Mouse (Mus musculus): ENCODE data around the gene Samsn1. TPM values are rescaled to one million over a fixed set of nuclear protein-coding genes. Genes with fewer than 3 reads are reported as not detected.
A peak's percentile ranks its signal among the peaks of the same experiment; 100 is the strongest.

Samsn1 gene
- polyA plus RNA-seq, 1 experiment from 2014 or later: 17.7 TPM

GRCm38 (mm10) chr16:75929536-75930221 is 92.4 kb downstream of the Samsn1 start:
- Histone ChIP-seq H3K9me3 (replicated peaks) (no peaks in the 10 kb centered on the region), H3K36me3 (no peaks in the 10 kb centered on the region), H3K27me3 (replicated peaks) (no peaks in the 10 kb centered on the region), H3K4me2 (no peak overlapping the region), H3K27ac (no peak overlapping the region), H3K4me1 (no peaks in the 10 kb centered on the region), H3K9ac (no peak overlapping the region), H3K4me3 (no peak overlapping the region)
- WGBS (ENCODE audit: insufficient replicate concordance): 71% methylated on average over 11 of the region's 11 CpGs
- no peak for ATAC-seq

- Histone ChIP-seq H3K36me3 (no peaks in the 10 kb centered on the region), H3K27ac (no peak overlapping the region), H3K4me2 (no peak overlapping the region), H3K4me3 (no peak overlapping the region), H3K4me1 (no peaks in the 10 kb centered on the region), H3K27me3 (replicated peaks) (no peaks in the 10 kb centered on the region), H3K9me3 (replicated peaks) (no peaks in the 10 kb centered on the region), H3K9ac (no peak overlapping the region)
- WGBS (ENCODE audit: insufficient replicate concordance): 69% methylated on average over 2 of the region's 2 CpGs
- no peak for ATAC-seq
These were observed 95.6 kb downstream of the Samsn1 start for GRCm38 (mm10) chr16:75926511-75926910.

GRCm38 (mm10) chr16:75920870-75921269 is 101.2 kb downstream of the Samsn1 start:
- no peaks in the 10 kb centered on the region for H3K27me3 ChIP-seq (replicated peaks)
- H3K4me1 ChIP-seq: peaks cover 26% of the 10 kb centered on the region
- ATAC-seq: no peak
- H3K9me3 ChIP-seq (replicated peaks): no peaks in the 10 kb centered on the region
- H3K9ac ChIP-seq: no peak overlapping the region
- 44% methylated on average over 4 of the region's 4 CpGs for WGBS (ENCODE audit: insufficient replicate concordance)
- no peak overlapping the region for H3K27ac ChIP-seq
- no peaks in the 10 kb centered on the region for H3K36me3 ChIP-seq
- H3K4me2 ChIP-seq: no peak overlapping the region
- no peak overlapping the region for H3K4me3 ChIP-seq

GRCm38 (mm10) chr16:75919298-75919697 is 102.8 kb downstream of the Samsn1 start:
- Histone ChIP-seq H3K4me1 (peaks cover 26% of the 10 kb centered on the region), H3K4me2 (no peak overlapping the region), H3K9ac (no peak overlapping the region), H3K4me3 (no peak overlapping the region), H3K27ac (no peak overlapping the region), H3K9me3 (replicated peaks) (no peaks in the 10 kb centered on the region), H3K36me3 (no peaks in the 10 kb centered on the region), H3K27me3 (replicated peaks) (no peaks in the 10 kb centered on the region)
- no peak for ATAC-seq
- WGBS (ENCODE audit: insufficient replicate concordance): 51% methylated on average over 4 of the region's 4 CpGs

GRCm38 (mm10) chr16:75917712-75918111 is 104.4 kb downstream of the Samsn1 start:
- Histone ChIP-seq H3K4me3 (no peak overlapping the region), H3K9ac (no peak overlapping the region), H3K27me3 (replicated peaks) (no peaks in the 10 kb centered on the region), H3K9me3 (replicated peaks) (no peaks in the 10 kb centered on the region), H3K4me2 (peak overlapping the region; percentile 51), H3K4me1 (peaks cover 26% of the 10 kb centered on the region), H3K27ac (peak overlapping the region; percentile 71), H3K36me3 (no peaks in the 10 kb centered on the region)
- 14% methylated on average over 5 of the region's 5 CpGs for WGBS (ENCODE audit: insufficient replicate concordance)
- peak; percentile 99 for ATAC-seq

- WGBS (ENCODE audit: insufficient replicate concordance): 74% methylated on average over 5 of the region's 5 CpGs
- H3K4me1 ChIP-seq: peaks cover 15% of the 10 kb centered on the region; the same call in 1 of the 2 replicates
These were observed 110.0 kb downstream of the Samsn1 start for GRCm38 (mm10) chr16:75912051-75912450.

GRCm38 (mm10) chr16:75908635-75909494 is 113.2 kb downstream of the Samsn1 start:
- Histone ChIP-seq H3K9ac (peak overlapping the region; percentile 56), H3K4me3 (peak overlapping the region; percentile 41), H3K36me3 (no peaks in the 10 kb centered on the region), H3K4me1 (peaks cover 19% of the 10 kb centered on the region), H3K4me2 (peak overlapping the region; percentile 66), H3K9me3 (replicated peaks) (no peaks in the 10 kb centered on the region), H3K27me3 (replicated peaks) (no peaks in the 10 kb centered on the region), H3K27ac (peak overlapping the region; percentile 66)
- ATAC-seq: peak; percentile 99
- WGBS (ENCODE audit: insufficient replicate concordance): 14% methylated on average over 8 of the region's 8 CpGs

More at GRCm38 (mm10) chr16:75912051-75912450, 110.0 kb downstream of the Samsn1 start:
- H3K4me3 ChIP-seq: no peak overlapping the region
- no peak overlapping the region for H3K9ac ChIP-seq
- H3K9me3 ChIP-seq (replicated peaks): no peaks in the 10 kb centered on the region
- H3K27ac ChIP-seq: no peak overlapping the region
- H3K27me3 ChIP-seq (replicated peaks): no peaks in the 10 kb centered on the region
- no peaks in the 10 kb centered on the region for H3K36me3 ChIP-seq
- ATAC-seq: no peak
- no peak overlapping the region for H3K4me2 ChIP-seq

GRCm38 (mm10) chr16:75906790-75907189 is 115.3 kb downstream of the Samsn1 start:
- H3K36me3 ChIP-seq: no peaks in the 10 kb centered on the region
- H3K27ac ChIP-seq: no peak overlapping the region
- H3K4me2 ChIP-seq: peak overlapping the region; percentile 25
- no peak for ATAC-seq
- peak overlapping the region; percentile 15; the same call in 1 of the 2 replicates for H3K4me3 ChIP-seq
- H3K4me1 ChIP-seq: peaks cover 19% of the 10 kb centered on the region
- no peaks in the 10 kb centered on the region for H3K27me3 ChIP-seq (replicated peaks)
- WGBS (ENCODE audit: insufficient replicate concordance): 33% methylated on average over 2 of the region's 2 CpGs
- no peaks in the 10 kb centered on the region for H3K9me3 ChIP-seq (replicated peaks)
- H3K9ac ChIP-seq: no peak overlapping the region

GRCm38 (mm10) chr16:75906260-75906659 is 115.8 kb downstream of the Samsn1 start:
- H3K27ac ChIP-seq: 0 out of 2 replicates have a peak overlapping the region, but pooled peaks have one; percentile 14
- H3K4me1 ChIP-seq: peaks cover 19% of the 10 kb centered on the region
- 89% methylated on average over 1 of the region's 1 CpGs for WGBS (ENCODE audit: insufficient replicate concordance)
- peak overlapping the region; percentile 28; the same call in 1 of the 2 replicates for H3K4me2 ChIP-seq
- no peak overlapping the region for H3K4me3 ChIP-seq
- H3K27me3 ChIP-seq (replicated peaks): no peaks in the 10 kb centered on the region
- no peaks in the 10 kb centered on the region for H3K36me3 ChIP-seq
- ATAC-seq: no peak
- H3K9ac ChIP-seq: peak overlapping the region; percentile 12; the same call in 1 of the 2 replicates
- no peaks in the 10 kb centered on the region for H3K9me3 ChIP-seq (replicated peaks)

GRCm38 (mm10) chr16:75905324-75905723 is 116.8 kb downstream of the Samsn1 start:
- WGBS (ENCODE audit: insufficient replicate concordance): 72% methylated on average over 1 of the region's 1 CpGs
- H3K4me2 ChIP-seq: no peak overlapping the region
- H3K27ac ChIP-seq: no peak overlapping the region
- H3K4me3 ChIP-seq: no peak overlapping the region
- H3K27me3 ChIP-seq (replicated peaks): no peaks in the 10 kb centered on the region
- ATAC-seq: no peak
- H3K36me3 ChIP-seq: no peaks in the 10 kb centered on the region
- no peaks in the 10 kb centered on the region for H3K9me3 ChIP-seq (replicated peaks)
- no peak overlapping the region for H3K9ac ChIP-seq
- peaks cover 19% of the 10 kb centered on the region for H3K4me1 ChIP-seq

GRCm38 (mm10) chr16:75904072-75904471 is 118.0 kb downstream of the Samsn1 start:
- no peaks in the 10 kb centered on the region for H3K36me3 ChIP-seq
- H3K9me3 ChIP-seq (replicated peaks): no peaks in the 10 kb centered on the region
- no peak for ATAC-seq
- H3K4me3 ChIP-seq: no peak overlapping the region
- H3K4me1 ChIP-seq: peaks cover 13% of the 10 kb centered on the region
- H3K4me2 ChIP-seq: no peak overlapping the region
- H3K27ac ChIP-seq: no peak overlapping the region
- H3K9ac ChIP-seq: no peak overlapping the region
- H3K27me3 ChIP-seq (replicated peaks): no peaks in the 10 kb centered on the region
- WGBS (ENCODE audit: insufficient replicate concordance): 93% methylated on average over 4 of the region's 4 CpGs

- WGBS (ENCODE audit: insufficient replicate concordance): 62% methylated on average over 3 of the region's 3 CpGs
- no peak for ATAC-seq
- H3K4me1 ChIP-seq: peaks cover 8% of the 10 kb centered on the region
These were observed 119.1 kb downstream of the Samsn1 start for GRCm38 (mm10) chr16:75903028-75903427.

More at GRCm38 (mm10) chr16:75903028-75903427, 119.1 kb downstream of the Samsn1 start:
- Histone ChIP-seq H3K27me3 (replicated peaks) (no peaks in the 10 kb centered on the region), H3K4me2 (no peak overlapping the region), H3K27ac (no peak overlapping the region), H3K36me3 (no peaks in the 10 kb centered on the region), H3K4me3 (no peak overlapping the region), H3K9me3 (replicated peaks) (no peaks in the 10 kb centered on the region), H3K9ac (no peak overlapping the region)

Data from liver, embryonic 12.5 days (tissue).